Mouse (Mus musculus): ENCODE measurements around the gene Slc17a1.

- no peak for TF ChIP-seq CTCF (IDR thresholded peaks at IDR 0.05)
- TF ChIP-seq EP300 (IDR thresholded peaks at IDR 0.05) = no peak
Measured at GRCm38 (mm10) chr13:23869996-23870395, 2.4 kb downstream of the Slc17a1 start.
